Mouse (Mus musculus) lung, embryonic 14.5 days (tissue): ENCODE measurements at regions not wholly inside any gene's neighbourhood (a gene's known extent, or its start where the extent isn't known, plus 50 kb on each side); places are given as distances from the start of the nearest gene placed in this dataset.

ENCODE experiments used
- ATAC-seq: fragments of 200-750 bp; cut with Nextera tagmentation; 2 replicates; pipeline ENCODE4 v1.8.0; 2017; ENCODE audit warnings: mild to moderate bottlenecking, moderate TSS enrichment, moderate library complexity; ENCODE audit not compliant: insufficient read depth
- DNase-seq: peaks from one replicate; pipeline ENCODE4 v3.0.0-alpha.2; 2015
- H3K27ac ChIP-seq: fragments of 300-500 bp; sonication (generic); 2 replicates; pipeline ENCODE4 v1.5.1; 2014; ENCODE audit warnings: low read depth, mild to moderate bottlenecking, moderate library complexity
- H3K27me3 ChIP-seq: fragments of 300-500 bp; sonication (generic); 2 replicates; pipeline ENCODE4 v1.6.1; 2014; ENCODE audit warnings: low read length, control low read depth; ENCODE audit not compliant: insufficient read depth
- H3K36me3 ChIP-seq: fragments of 300-500 bp; sonication (generic); 2 replicates; pipeline ENCODE4 v1.6.1; 2014; ENCODE audit warnings: control low read depth; ENCODE audit not compliant: insufficient read depth
- H3K4me1 ChIP-seq: fragments of 300-500 bp; sonication (generic); 2 replicates; pipeline ENCODE4 v1.6.1; 2014; ENCODE audit warnings: antibody characterized with exemption, control low read depth; ENCODE audit not compliant: insufficient read depth
- H3K4me2 ChIP-seq: fragments of 300-500 bp; sonication (generic); 2 replicates; pipeline ENCODE4 v1.6.1; 2014; ENCODE audit warnings: mild to moderate bottlenecking
- H3K4me3 ChIP-seq: fragments of 300-500 bp; sonication (generic); 2 replicates; pipeline ENCODE4 v1.5.1; 2014; ENCODE audit warnings: low read depth, low read length
- H3K9ac ChIP-seq: fragments of 300-500 bp; sonication (generic); 2 replicates; pipeline ENCODE4 v1.6.1; 2014
- H3K9me3 ChIP-seq: fragments of 300-500 bp; sonication (generic); 2 replicates; pipeline ENCODE4 v1.6.1; 2016; ENCODE audit warnings: low read depth, low read length, control low read depth
- CTCF ChIP-seq: IDR thresholded peaks from 2 replicates; pipeline ENCODE4 v1.5.1; 2016; ENCODE audit warnings: antibody characterized with exemption, low read depth
- WGBS: fragments of 180-500 bp; shearing (Covaris S2); extraction: QIAGEN DNeasy Blood & Tissue Kit; methylation state at CpG from one replicate; pipeline ENCODE4 v1.1.7; 2014; 5-methylcytosine and 5-hydroxymethylcytosine counted together

- H3K36me3 ChIP-seq, result no peaks in the 10 kb centered on the region
- ATAC-seq (peak; percentile 71; the same call in 1 of the 2 replicates), DNase-seq (peak; percentile 34)
- peaks cover 20% of the 10 kb centered on the region for H3K4me1 ChIP-seq
- no peak for TF ChIP-seq CTCF
- peaks cover 5% of the 10 kb centered on the region; the same call in 1 of the 2 replicates for H3K9me3 ChIP-seq
- H3K27ac ChIP-seq, result peak overlapping the region; percentile 80
- WGBS, result 53% methylated on average over 5 of the region's 5 CpGs
- no peak overlapping the region for H3K4me3 ChIP-seq
- no peak overlapping the region for H3K4me2 ChIP-seq
- no peak overlapping the region for H3K9ac ChIP-seq
- no peaks in the 10 kb centered on the region for H3K27me3 ChIP-seq
These were observed 274.2 kb downstream of the Gm11361 start for GRCm38 (mm10) chr13:28531534-28531999.

GRCm38 (mm10) chr13:28530947-28531346 lies 273.6 kb downstream of the Gm11361 start:
- Histone ChIP-seq H3K27ac (no peak overlapping the region; the same call in 1 of the 2 replicates), H3K27me3 (no peaks in the 10 kb centered on the region), H3K4me3 (no peak overlapping the region), H3K4me1 (peaks cover 20% of the 10 kb centered on the region), H3K4me2 (no peak overlapping the region), H3K36me3 (no peaks in the 10 kb centered on the region), H3K9ac (no peak overlapping the region), H3K9me3 (peaks cover 5% of the 10 kb centered on the region; the same call in 1 of the 2 replicates)
- no peak for TF ChIP-seq CTCF
- WGBS, result 52% methylated on average over 3 of the region's 3 CpGs
- DNase-seq (no peak), ATAC-seq (no peak)

- ATAC-seq (no peak), DNase-seq (peak; percentile 78)
- H3K4me1 ChIP-seq, result peaks cover 16% of the 10 kb centered on the region
- 75% methylated on average over 4 of the region's 4 CpGs for WGBS
- H3K4me2 ChIP-seq, result no peak overlapping the region
- TF ChIP-seq CTCF, result no peak
- peaks cover 5% of the 10 kb centered on the region; the same call in 1 of the 2 replicates for H3K9me3 ChIP-seq
- H3K27me3 ChIP-seq, result no peaks in the 10 kb centered on the region
- H3K27ac ChIP-seq, result no peak overlapping the region
- H3K36me3 ChIP-seq, result no peaks in the 10 kb centered on the region
- no peak overlapping the region for H3K9ac ChIP-seq
- no peak overlapping the region for H3K4me3 ChIP-seq
These were observed 271.7 kb downstream of the Gm11361 start for GRCm38 (mm10) chr13:28528898-28529511.

GRCm38 (mm10) chr13:28526299-28526698 lies 269.0 kb downstream of the Gm11361 start:
- Histone ChIP-seq H3K9me3 (peaks cover 5% of the 10 kb centered on the region; the same call in 1 of the 2 replicates), H3K27me3 (no peaks in the 10 kb centered on the region), H3K4me3 (no peak overlapping the region), H3K4me1 (peaks cover 4% of the 10 kb centered on the region), H3K36me3 (no peaks in the 10 kb centered on the region), H3K9ac (no peak overlapping the region), H3K4me2 (no peak overlapping the region), H3K27ac (no peak overlapping the region)
- WGBS, result 93% methylated on average over 1 of the region's 1 CpGs
- peak; percentile 9; the same call in 1 of the 2 replicates for TF ChIP-seq CTCF
- ATAC-seq (no peak), DNase-seq (no peak)

GRCm38 (mm10) chr13:28524411-28524810 lies 267.1 kb downstream of the Gm11361 start:
- H3K9me3 ChIP-seq, result no peaks in the 10 kb centered on the region
- no peaks in the 10 kb centered on the region for H3K4me1 ChIP-seq
- no peak overlapping the region for H3K27ac ChIP-seq
- DNase-seq, result no peak
- H3K9ac ChIP-seq, result no peak overlapping the region
- no peak overlapping the region for H3K4me2 ChIP-seq
- H3K36me3 ChIP-seq, result no peaks in the 10 kb centered on the region
- no peak overlapping the region for H3K4me3 ChIP-seq
- H3K27me3 ChIP-seq, result no peaks in the 10 kb centered on the region
- ATAC-seq, result no peak
- no peak for TF ChIP-seq CTCF
- 92% methylated on average over 3 of the region's 3 CpGs for WGBS

GRCm38 (mm10) chr13:28520127-28520482 lies 262.8 kb downstream of the Gm11361 start:
- Histone ChIP-seq H3K27me3 (no peaks in the 10 kb centered on the region), H3K27ac (peak overlapping the region; percentile 9; the same call in 1 of the 2 replicates), H3K9me3 (no peaks in the 10 kb centered on the region), H3K36me3 (no peaks in the 10 kb centered on the region), H3K4me3 (no peak overlapping the region), H3K4me2 (no peak overlapping the region), H3K9ac (no peak overlapping the region), H3K4me1 (peaks cover 7% of the 10 kb centered on the region; the same call in 1 of the 2 replicates)
- TF ChIP-seq CTCF, result no peak
- 18% methylated on average over 1 of the region's 1 CpGs for WGBS
- ATAC-seq, result no peak
- no peak for DNase-seq

GRCm38 (mm10) chr13:28519383-28520126 lies 262.2 kb downstream of the Gm11361 start:
- TF ChIP-seq CTCF, result no peak
- Histone ChIP-seq H3K27me3 (no peaks in the 10 kb centered on the region), H3K9me3 (no peaks in the 10 kb centered on the region), H3K36me3 (no peaks in the 10 kb centered on the region), H3K9ac (no peak overlapping the region), H3K4me1 (peaks cover 7% of the 10 kb centered on the region; the same call in 1 of the 2 replicates), H3K27ac (peak overlapping the region; percentile 9; the same call in 1 of the 2 replicates), H3K4me3 (no peak overlapping the region), H3K4me2 (no peak overlapping the region)
- WGBS, result 46% methylated on average over 3 of the region's 3 CpGs
- ATAC-seq (no peak), DNase-seq (no peak)
